Mouse (Mus musculus) erythroblast, embryonic 14.5 days (primary cell): ENCODE data around the gene Nlrp6.

Experiments
- GATA1 ChIP-seq: IDR thresholded peaks from 2 replicates; pipeline ENCODE4 v1.6.1; 2012; ENCODE audit warnings: low read length, inconsistent platforms, mixed read lengths
- TAL1 ChIP-seq: IDR thresholded peaks from 3 replicates; pipeline ENCODE4 v1.6.1; 2012; ENCODE audit warnings: low read length, inconsistent platforms, mixed read lengths

- TF ChIP-seq TAL1 (no peak), GATA1 (no peak)
Measured at GRCm38 (mm10) chr7:140967862-140968591, 47.3 kb downstream of the Nlrp6 start.
